Mouse (Mus musculus) lung, postnatal 25 days (tissue): Measurements from ENCODE around the gene Tmem104.

Source experiments
- DNase-seq: peaks from one replicate; pipeline ENCODE4 v3.0.0; 2022; ENCODE audit warnings: low spot score

The Tmem104 gene

DNA sequence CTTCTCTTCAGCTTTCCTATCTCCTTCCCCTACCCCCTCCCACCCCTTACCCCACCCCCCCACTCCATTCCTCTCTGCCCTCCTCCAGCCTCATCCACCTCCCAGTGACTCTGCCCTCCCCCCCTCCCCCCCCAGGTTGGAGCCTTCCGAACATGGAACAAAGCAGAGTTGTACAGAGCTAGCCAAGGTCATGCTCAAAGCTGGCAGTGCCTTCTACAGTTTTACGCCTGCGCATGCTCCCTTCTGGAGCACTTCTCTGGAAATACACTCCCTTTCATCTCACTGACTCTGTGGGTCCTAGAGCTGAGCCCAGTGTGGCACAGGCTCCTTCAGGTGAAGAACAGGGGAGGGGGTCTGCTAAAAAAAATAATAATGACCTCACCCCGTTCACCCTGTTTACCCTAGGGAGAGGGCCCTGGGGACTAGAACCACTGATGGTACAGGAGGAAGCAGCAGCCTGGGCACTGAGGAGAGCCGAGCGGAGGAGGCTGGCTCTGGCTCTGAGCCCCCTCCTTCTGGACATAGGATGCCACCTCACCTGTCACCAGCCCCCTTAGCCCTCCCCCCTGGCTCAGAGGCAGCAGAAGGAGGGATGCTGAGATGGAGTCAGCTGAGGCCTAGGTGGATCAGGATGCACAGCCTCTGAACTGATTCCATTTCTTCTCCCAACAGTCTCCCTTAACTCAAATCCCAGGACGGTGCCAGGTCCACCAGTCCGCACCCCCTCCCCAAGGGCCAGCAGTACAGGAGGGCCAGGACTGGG, 95.6 kb downstream of the Tmem104 start:
- no peak for DNase-seq

GRCm38 (mm10) chr11:115283486-115283765, 96.1 kb downstream of the Tmem104 start:
- no peak for DNase-seq

DNA sequence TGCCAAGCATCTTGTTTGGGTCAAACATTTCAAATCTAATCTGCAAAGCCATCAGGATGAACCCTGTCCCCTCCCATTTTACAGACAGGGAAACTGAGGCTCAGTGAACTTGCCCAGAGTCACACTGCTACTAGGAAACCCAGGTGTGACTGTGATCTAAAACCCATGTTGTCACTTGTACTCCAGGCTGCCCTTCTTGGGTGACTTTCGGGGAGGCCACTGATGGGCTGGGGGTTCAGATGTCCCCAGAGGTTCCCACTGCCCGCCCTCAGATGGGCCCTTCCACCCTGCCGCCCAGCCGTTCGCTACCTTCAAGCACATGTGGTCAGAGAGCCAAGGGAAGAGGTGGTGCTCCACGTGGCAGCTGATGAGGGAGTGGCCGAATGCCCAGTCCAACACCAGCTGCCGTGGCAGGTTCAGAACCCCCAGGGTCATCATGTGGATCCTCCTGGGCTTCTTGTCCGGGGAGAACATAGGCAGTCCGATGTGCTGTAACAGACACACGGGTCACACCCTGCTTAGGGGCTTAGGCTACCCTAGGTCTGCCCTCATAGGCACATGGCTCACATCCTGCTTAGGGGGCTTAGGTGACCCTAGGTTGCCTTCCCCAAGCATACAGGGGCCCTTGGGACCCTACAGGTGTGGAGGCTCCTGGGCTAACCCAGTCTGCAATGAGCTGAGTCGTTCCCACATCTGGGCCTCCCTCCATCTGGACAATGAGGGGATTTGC, 96.8 kb downstream of the Tmem104 start:
- DNase-seq, result no peak

DNA sequence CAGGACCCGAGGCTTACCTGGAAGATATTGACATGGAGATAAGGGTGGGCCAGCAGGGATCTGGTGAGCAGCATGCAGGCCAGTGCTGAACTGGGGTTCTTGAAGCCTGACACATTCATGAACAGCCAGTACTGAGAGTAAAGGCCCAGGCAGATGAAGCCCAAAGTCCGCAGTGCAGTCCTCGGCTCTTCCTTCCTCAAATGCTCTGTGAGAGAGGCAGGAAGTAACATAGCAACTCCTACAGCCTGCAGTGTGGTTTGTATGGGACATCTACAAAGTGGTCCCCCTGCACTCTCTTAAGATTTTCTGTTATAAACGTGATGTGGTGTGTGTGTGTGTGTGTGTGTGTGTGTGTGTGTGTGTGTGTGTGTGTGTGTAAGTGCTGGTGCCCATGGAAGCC, 98.0 kb downstream of the Tmem104 start:
- no peak for DNase-seq

- no peak for DNase-seq
Measured at GRCm38 (mm10) chr11:115286201-115286993, 99.1 kb downstream of the Tmem104 start.

- no peak for DNase-seq
Measured at GRCm38 (mm10) chr11:115287386-115287785, 100.1 kb downstream of the Tmem104 start.

- no peak for DNase-seq
Measured at GRCm38 (mm10) chr11:115288305-115288704, 101.0 kb downstream of the Tmem104 start.

DNA sequence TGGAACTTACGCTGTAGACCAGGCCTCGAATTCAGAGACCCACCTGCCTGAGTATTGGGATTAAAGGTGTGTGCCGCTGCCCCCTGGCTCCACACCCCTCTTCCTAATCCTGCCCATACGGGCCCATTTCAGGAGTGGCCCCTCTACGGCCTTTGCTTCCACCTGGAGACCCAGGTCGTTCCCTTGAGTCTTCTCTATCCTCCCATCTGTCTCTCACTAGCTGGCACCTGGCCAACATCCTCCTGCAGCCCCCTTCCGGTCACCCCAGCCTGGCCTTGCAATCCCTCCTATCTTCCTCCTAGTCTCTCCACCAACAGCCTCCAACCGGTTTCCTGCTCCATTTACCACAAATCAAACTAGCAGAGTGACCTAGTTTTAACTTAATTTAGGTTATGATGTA, 102.6 kb downstream of the Tmem104 start:
- DNase-seq, result no peak

GRCm38 (mm10) chr11:115290314-115290713, 103.0 kb downstream of the Tmem104 start:
- DNase-seq, result no peak

DNA sequence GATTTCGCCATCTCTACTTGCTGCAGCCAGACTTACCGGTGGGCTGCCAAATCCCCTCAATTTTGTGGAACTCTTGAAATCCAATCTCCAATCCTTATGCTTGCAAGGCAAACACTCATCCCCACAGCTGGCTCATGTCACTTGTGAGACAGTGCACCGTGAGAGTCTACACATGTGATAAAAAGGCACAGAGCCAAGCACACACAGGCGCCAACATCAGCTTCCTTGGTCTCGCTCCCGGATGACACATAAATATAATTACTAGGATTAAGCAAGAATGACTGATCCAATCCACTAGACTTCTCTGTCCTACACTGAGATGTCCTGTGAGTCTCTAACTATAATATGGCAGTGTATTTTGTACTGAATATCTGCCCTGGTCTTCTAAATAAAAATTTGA, 103.6 kb downstream of the Tmem104 start:
- DNase-seq, result peak; percentile 60

DNA sequence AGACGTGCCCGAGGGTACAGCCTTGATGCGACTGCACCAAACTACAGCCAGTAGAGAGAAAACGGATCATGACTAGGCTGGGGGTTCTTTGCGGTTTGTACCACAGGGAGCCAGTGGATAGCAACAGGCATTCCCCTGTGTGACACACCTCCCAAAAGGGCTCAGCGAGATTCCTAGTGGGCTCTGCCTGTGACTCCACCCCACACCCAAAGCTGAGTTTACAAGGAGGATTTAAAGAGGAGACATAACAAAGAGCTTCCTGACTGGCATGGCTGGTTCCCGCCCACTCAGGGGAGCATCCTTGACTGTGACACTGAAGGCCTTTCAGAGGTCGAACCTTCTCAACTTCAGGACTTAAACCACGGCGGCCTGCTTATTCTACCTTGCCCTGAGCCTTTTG, 104.2 kb downstream of the Tmem104 start:
- no peak for DNase-seq

GRCm38 (mm10) chr11:115292631-115293375, 105.5 kb downstream of the Tmem104 start:
- DNase-seq, result no peak

GRCm38 (mm10) chr11:115295939-115296338, 108.7 kb downstream of the Tmem104 start:
- no peak for DNase-seq
